Mouse (Mus musculus) MEL (cell line): Measurements from ENCODE around the gene Tnfrsf8. TPM values are rescaled to one million over a fixed set of nuclear protein-coding genes. Genes with fewer than 3 reads are reported as not detected.

Experiments used
- DNase-seq: peaks from one replicate; pipeline ENCODE4 v3.0.0; 2011; ENCODE audit warnings: low read depth, low spot score
- H3K27ac ChIP-seq: 2 replicates; pipeline ENCODE4 v1.5.1; 2012; ENCODE audit warnings: low read depth, mild to moderate bottlenecking, control low read depth, low read length, moderate library complexity; ENCODE audit not compliant: control insufficient read depth
- H3K27me3 ChIP-seq, 2 experiments: fragments of 150-350 bp in 1 of 2; sonication (generic) in 1 of 2; 2 replicates each; pipeline ENCODE4 v1.6.1; 2012; ENCODE audit warnings: low read length in 2 of 2, mild to moderate bottlenecking in 2 of 2, improper control_type of control experiment in 1 of 2, moderate library complexity in 1 of 2; ENCODE audit not compliant: insufficient read depth in 2 of 2, control insufficient read depth in 1 of 2
- H3K36me3 ChIP-seq, 2 experiments: 2 replicates each; pipeline ENCODE4 v1.6.1; 2012 to 2014; ENCODE audit warnings: low read length in 2 of 2, improper control_type of control experiment in 1 of 2, inconsistent platforms in 1 of 2, mild to moderate bottlenecking in 1 of 2; ENCODE audit not compliant: insufficient read depth in 2 of 2, control insufficient read depth in 1 of 2
- H3K4me1 ChIP-seq, 2 experiments: fragments of 150-350 bp in 1 of 2; sonication (generic) in 1 of 2; 2 replicates each; pipeline ENCODE4 v1.6.1; 2012; ENCODE audit warnings: low read length in 2 of 2, improper control_type of control experiment in 1 of 2, mild to moderate bottlenecking in 1 of 2; ENCODE audit not compliant: insufficient read depth in 2 of 2, control insufficient read depth in 1 of 2
- H3K4me3 ChIP-seq, 2 experiments: fragments of 150-350 bp in 1 of 2; sonication (generic) in 1 of 2; 2 replicates each; pipeline ENCODE4 v1.5.1; 2012; ENCODE audit warnings: low read depth in 2 of 2, low read length in 2 of 2, mild to moderate bottlenecking in 2 of 2, moderate library complexity in 2 of 2, control low read depth in 1 of 2, improper control_type of control experiment in 1 of 2; ENCODE audit not compliant: control insufficient read depth in 1 of 2, insufficient read depth in 1 of 2
- H3K79me2 ChIP-seq: 2 replicates; pipeline ENCODE4 v1.6.1; 2012; ENCODE audit warnings: mild to moderate bottlenecking, low read length, moderate library complexity; ENCODE audit not compliant: control insufficient read depth, poor library complexity, insufficient read depth
- H3K9ac ChIP-seq: 2 replicates; pipeline ENCODE4 v1.6.1; 2012; ENCODE audit warnings: low read depth, mild to moderate bottlenecking, control low read depth, low read length, moderate library complexity; ENCODE audit not compliant: control insufficient read depth, poor library complexity, severe bottlenecking
- H3K9me3 ChIP-seq: fragments of 150-350 bp; sonication (generic); replicated peaks from 2 replicates; pipeline ENCODE4 v1.6.1; 2012; ENCODE audit warnings: mild to moderate bottlenecking, low read length, improper control_type of control experiment, moderate library complexity; ENCODE audit not compliant: insufficient read depth
- CTCF ChIP-seq, 3 experiments: IDR thresholded peaks in 2 of 3; conservative IDR thresholded peaks in 1 of 3; 2 replicates each; pipeline ENCODE4 v1.5.1; 2011 to 2012; ENCODE audit warnings: low read length in 3 of 3, low read depth in 2 of 3, mild to moderate bottlenecking in 2 of 3, improper control_type of control experiment in 1 of 3, inconsistent platforms in 1 of 3, mixed read lengths in 1 of 3, moderate library complexity in 1 of 3; ENCODE audit not compliant: control insufficient read depth in 1 of 3, insufficient read depth in 1 of 3, poor library complexity in 1 of 3, severe bottlenecking in 1 of 3
- E2F4 ChIP-seq: IDR thresholded peaks from 2 replicates; pipeline ENCODE4 v1.6.1; 2011; ENCODE audit warnings: low read depth, low read length, improper control_type of control experiment, borderline replicate concordance
- EP300 ChIP-seq, 2 experiments: IDR thresholded peaks; 2 replicates each; pipeline ENCODE4 v1.6.1; 2011; ENCODE audit warnings: improper control_type of control experiment in 2 of 2, low read length in 2 of 2, low read depth in 1 of 2, mild to moderate bottlenecking in 1 of 2
- HCFC1 ChIP-seq: IDR thresholded peaks from 2 replicates; pipeline ENCODE4 v1.6.1; 2012; ENCODE audit warnings: low read depth, mild to moderate bottlenecking, inconsistent platforms, low read length, improper control_type of control experiment, moderate library complexity
- MAX ChIP-seq: IDR thresholded peaks from 2 replicates; pipeline ENCODE4 v1.6.1; 2011; ENCODE audit warnings: low read length, improper control_type of control experiment
- MAZ ChIP-seq: IDR thresholded peaks from 2 replicates; pipeline ENCODE4 v1.6.1; 2012; ENCODE audit warnings: low read depth, mild to moderate bottlenecking, inconsistent platforms, low read length, improper control_type of control experiment
- MEF2A ChIP-seq: IDR thresholded peaks from 2 replicates; pipeline ENCODE4 v1.6.1; 2014; ENCODE audit warnings: low read depth, mild to moderate bottlenecking, inconsistent platforms, low read length, improper control_type of control experiment; ENCODE audit not compliant: poor library complexity, insufficient replicate concordance, severe bottlenecking; ENCODE audit errors: extremely low read depth
- MYC ChIP-seq: IDR thresholded peaks from 2 replicates; pipeline ENCODE4 v1.6.1; 2011; ENCODE audit warnings: low read depth, mild to moderate bottlenecking, low read length, improper control_type of control experiment, moderate library complexity
- POLR2AphosphoS2 ChIP-seq: IDR thresholded peaks from 2 replicates; pipeline ENCODE4 v1.6.1; 2011; ENCODE audit warnings: low read length, improper control_type of control experiment
- RAD21 ChIP-seq: IDR thresholded peaks from 2 replicates; pipeline ENCODE4 v1.6.1; 2011; ENCODE audit warnings: mild to moderate bottlenecking, low read depth, low read length, improper control_type of control experiment
- SIN3A ChIP-seq: IDR thresholded peaks from 2 replicates; pipeline ENCODE4 v1.6.1; 2012; ENCODE audit warnings: low read length, improper control_type of control experiment, inconsistent platforms
- UBTF ChIP-seq: IDR thresholded peaks from 2 replicates; pipeline ENCODE4 v1.6.1; 2012; ENCODE audit warnings: low read depth, mild to moderate bottlenecking, inconsistent platforms, low read length, improper control_type of control experiment, moderate library complexity, borderline replicate concordance; ENCODE audit not compliant: insufficient read depth
- USF1 ChIP-seq: IDR thresholded peaks from 2 replicates; pipeline ENCODE4 v1.6.1; 2014; ENCODE audit warnings: low read depth, mild to moderate bottlenecking, inconsistent platforms, low read length, improper control_type of control experiment, moderate library complexity
- USF2 ChIP-seq, 2 experiments: IDR thresholded peaks; 2 replicates each; pipeline ENCODE4 v1.6.1; 2011 to 2012; ENCODE audit warnings: improper control_type of control experiment in 2 of 2, low read length in 2 of 2, borderline replicate concordance in 1 of 2, inconsistent platforms in 1 of 2, low read depth in 1 of 2, mild to moderate bottlenecking in 1 of 2; ENCODE audit not compliant: insufficient read depth in 1 of 2
- ZKSCAN1 ChIP-seq: IDR thresholded peaks from 2 replicates; pipeline ENCODE4 v1.6.1; 2012; ENCODE audit warnings: low read depth, mild to moderate bottlenecking, inconsistent platforms, low read length, improper control_type of control experiment, moderate library complexity
- ZMIZ1 ChIP-seq: IDR thresholded peaks from 2 replicates; pipeline ENCODE4 v1.6.1; 2012; ENCODE audit warnings: low read depth, mild to moderate bottlenecking, inconsistent platforms, low read length, improper control_type of control experiment, moderate library complexity
- ZNF384 ChIP-seq: IDR thresholded peaks from 2 replicates; pipeline ENCODE4 v1.6.1; 2012; ENCODE audit warnings: low read depth, mild to moderate bottlenecking, inconsistent platforms, low read length, improper control_type of control experiment
- polyA plus RNA-seq, 2 experiments: library from polyadenylated mRNA; stranded (reverse) in 1 of 2; unstranded in 1 of 2; fragments of >175 nt in 1 of 2; fragments of >200 nt in 1 of 2; gene quantifications; 2 replicates each; pipeline versions ENCODE4 v1.2.1 to v1.2.4; 2012; ENCODE audit warnings: low replicate concordance in 2 of 2, low read depth in 1 of 2; ENCODE audit not compliant: insufficient read length in 2 of 2, insufficient read depth in 1 of 2, missing spikeins in 1 of 2
- total RNA-seq: library from RNA; depleted of rRNA; stranded (reverse); fragments of 300-350 nt; gene quantifications from 2 replicates; pipeline ENCODE4 v1.2.3, GENCODE M21; 2012

Gene Tnfrsf8
- total and polyA plus RNA-seq, 3 experiments, result not detected

- H3K9ac ChIP-seq, result no peak overlapping the region
- H3K36me3 ChIP-seq, result no peaks in the 10 kb centered on the region
- TF ChIP-seq HCFC1, result no peak
- no peak for TF ChIP-seq ZMIZ1
- no peak for TF ChIP-seq E2F4
- no peak for TF ChIP-seq UBTF
- TF ChIP-seq MYC, result no peak
- no peak for TF ChIP-seq RAD21
- no peak for TF ChIP-seq ZNF384
- TF ChIP-seq POLR2AphosphoS2, result no peak
- TF ChIP-seq USF1, result no peak
- H3K4me3 ChIP-seq, result no peak overlapping the region
- no peaks in the 10 kb centered on the region for H3K79me2 ChIP-seq
- no peak overlapping the region for H3K27ac ChIP-seq
- no peaks in the 10 kb centered on the region for H3K9me3 ChIP-seq
- no peaks in the 10 kb centered on the region for H3K27me3 ChIP-seq
- 0 out of 4 replicates have a peak, but pooled peaks cover 0 to 7% of the 10 kb centered on the region in 2 experiments for H3K4me1 ChIP-seq
- no peak for DNase-seq
These were observed 10.9 kb downstream of the Tnfrsf8 start for GRCm38 (mm10) chr4:145304109-145304508.

DNA sequence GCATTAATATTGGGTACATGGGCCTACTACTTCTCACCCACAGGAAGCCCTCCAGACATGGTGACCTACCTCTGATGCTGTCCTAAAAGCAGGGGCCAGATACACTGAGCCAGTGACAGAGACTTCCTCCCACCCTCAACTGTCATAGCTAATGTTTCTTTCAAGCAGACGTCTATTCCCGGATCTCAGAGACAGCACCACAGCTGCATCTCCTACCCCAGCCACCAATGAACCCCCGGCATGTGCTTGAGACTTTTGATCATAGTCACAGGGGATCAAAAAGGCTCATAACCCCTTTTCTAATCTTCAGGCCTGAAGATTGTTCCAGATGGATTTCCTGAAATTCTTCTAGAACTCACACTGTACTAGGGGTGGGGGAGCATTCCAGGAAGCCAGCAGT lies 12.9 kb downstream of the Tnfrsf8 start:
- no peaks in the 10 kb centered on the region for H3K36me3 ChIP-seq
- H3K9ac ChIP-seq, result no peak overlapping the region
- no peaks in the 10 kb centered on the region for H3K27me3 ChIP-seq
- no peak overlapping the region for H3K4me3 ChIP-seq
- no peak for DNase-seq
- no peak for TF ChIP-seq ZNF384
- TF ChIP-seq USF2 (IDR thresholded peaks at IDR 0.05; ENCODE audit: borderline replicate concordance in 1 of 2, insufficient read depth in 1 of 2, low read depth in 1 of 2, low read length in 2 of 2), result no peak
- no peak for TF ChIP-seq SIN3A
- no peak for TF ChIP-seq MEF2A
- TF ChIP-seq MAX, result no peak
- no peak for TF ChIP-seq MAZ
- TF ChIP-seq CTCF (IDR thresholded peaks at IDR 0.05 in 2 of 3, conservative IDR thresholded peaks at IDR 0.05 in 1 of 3; ENCODE audit: control insufficient read depth in 1 of 3, insufficient read depth in 1 of 3, low read depth in 2 of 3, low read length in 3 of 3, poor library complexity in 1 of 3, severe bottlenecking in 1 of 3), result no peak
- no peak for TF ChIP-seq HCFC1
- TF ChIP-seq ZKSCAN1, result no peak
- no peak for TF ChIP-seq EP300 (IDR thresholded peaks at IDR 0.05; ENCODE audit: low read depth in 1 of 2, low read length in 2 of 2)
- no peak overlapping the region for H3K27ac ChIP-seq
- H3K79me2 ChIP-seq, result no peaks in the 10 kb centered on the region
- no peaks in the 10 kb centered on the region for H3K9me3 ChIP-seq
- 0 out of 4 replicates have a peak, but pooled peaks cover 0 to 7% of the 10 kb centered on the region in 2 experiments for H3K4me1 ChIP-seq
